Mouse (Mus musculus): ENCODE results near the gene Gm28043. TPM values are rescaled to one million over a fixed set of nuclear protein-coding genes. Genes with fewer than 3 reads are reported as not detected.

The Gm28043 gene
- polyA plus RNA-seq (2014; fragmentation: Nextera tagmentation; extraction: Ambion mirVana) = 2.7 and 2.9 TPM in 2 replicates

DNA sequence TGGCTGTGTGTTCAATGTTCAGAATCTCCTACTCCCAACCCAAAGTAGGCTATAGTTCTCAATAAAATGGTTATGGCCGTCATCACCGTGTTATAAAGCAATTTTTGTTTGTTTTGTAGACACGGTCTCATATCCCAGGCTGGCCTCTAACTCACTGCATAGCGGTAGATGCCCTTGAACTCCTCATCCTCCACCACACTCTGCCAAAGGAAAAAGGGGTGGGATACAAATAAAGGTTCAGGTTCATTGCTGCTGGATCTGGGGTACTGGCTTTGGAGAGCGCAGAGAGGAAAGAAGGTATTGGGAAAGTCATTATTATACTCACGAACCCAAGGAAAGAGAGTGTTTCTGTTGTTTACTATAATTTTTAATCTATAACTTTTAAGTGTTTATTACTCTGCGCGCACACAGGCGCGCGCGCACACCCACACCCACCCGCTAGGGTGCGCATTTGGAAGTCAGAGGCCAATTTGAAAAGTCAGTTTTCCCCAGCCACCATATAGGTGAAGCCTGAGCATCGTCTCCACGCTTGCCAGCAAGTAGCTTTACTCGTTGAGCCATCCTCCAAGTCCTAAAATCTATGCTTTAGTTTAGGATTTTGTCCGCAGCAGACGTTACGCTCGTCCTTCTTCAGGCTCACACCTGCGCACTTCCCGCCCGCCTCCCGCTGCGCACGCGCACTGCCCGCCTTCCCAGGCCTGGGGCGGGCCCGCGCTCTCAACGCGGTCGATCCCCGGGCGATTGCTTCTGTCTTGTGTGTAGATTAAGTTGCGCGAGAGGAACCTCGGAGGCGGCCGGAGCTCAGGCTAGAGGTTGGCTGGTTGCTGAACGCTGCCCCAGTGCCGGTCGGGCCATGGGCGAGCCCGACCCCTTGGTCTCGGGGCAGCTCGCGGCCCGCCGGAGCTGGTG, at the start of gene Gm28043, which contains the start of gene Rnf8:
Gene Gm28043, plus strand, starts transcription at position 762 of the 909 bp plus-strand sequence.
Gene Rnf8, plus strand, starts transcription at position 676 of the 909 bp plus-strand sequence.
- 1% methylated on average over 52 of the region's 52 CpGs for WGBS

DNA sequence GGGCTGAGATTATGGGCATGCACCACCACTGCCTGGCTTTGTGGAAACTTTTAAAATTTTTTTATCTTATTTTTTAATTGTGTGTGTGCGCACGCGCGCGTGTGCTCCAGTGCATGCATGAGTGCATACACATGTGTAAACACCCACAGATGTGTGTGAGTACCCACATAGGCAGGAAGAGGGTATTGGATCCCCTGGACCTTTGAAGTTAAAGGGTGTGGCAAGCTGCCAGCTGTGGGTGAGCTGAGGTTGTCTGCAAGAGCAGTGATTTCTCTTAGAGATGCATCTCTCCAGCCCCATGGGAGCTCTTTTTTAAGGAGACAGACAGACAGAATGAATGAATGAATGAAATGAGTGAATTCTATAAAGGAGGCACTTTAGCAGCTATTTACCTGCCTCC, 49.2 kb upstream of the Gm28043 start:
- 94% methylated on average over 5 of the region's 5 CpGs for WGBS
- Histone ChIP-seq H3K27me3 (ENCODE audit: control insufficient read depth, insufficient read depth, low read length) (no peaks in the 10 kb centered on the region), H3K9me3 (ENCODE audit: control insufficient read depth, low read length) (no peaks in the 10 kb centered on the region), H3K27ac (ENCODE audit: low read depth, low read length) (no peak overlapping the region), H3K36me3 (ENCODE audit: control insufficient read depth, insufficient read depth, low read length) (0 out of 2 replicates have a peak, but pooled peaks cover 6% of the 10 kb centered on the region), H3K4me2 (ENCODE audit: low read depth) (no peak overlapping the region), H3K4me3 (ENCODE audit: low read depth, low read length) (no peak overlapping the region), H3K4me1 (ENCODE audit: control insufficient read depth, insufficient read depth, low read length) (no peaks in the 10 kb centered on the region), H3K9ac (ENCODE audit: low read length) (no peak overlapping the region)
- no peak for DNase-seq (ENCODE audit: low spot score)
- no peak for ATAC-seq (ENCODE audit: insufficient read depth, low FRiP score, low TSS enrichment)

More for the DNA sequence above, at the start of gene Gm28043, which contains the start of gene Rnf8:
- Histone ChIP-seq H3K4me2 (ENCODE audit: low read depth) (peak within 1 kb of the TSS; percentile 92), H3K27me3 (ENCODE audit: control insufficient read depth, insufficient read depth, low read length) (no peaks in the 10 kb centered on the region), H3K36me3 (ENCODE audit: control insufficient read depth, insufficient read depth, low read length) (peaks cover under 1% of the 10 kb centered on the region), H3K9ac (ENCODE audit: low read length) (peak within 1 kb of the TSS; percentile 96), H3K4me1 (ENCODE audit: control insufficient read depth, insufficient read depth, low read length) (peaks cover 12% of the 10 kb centered on the region), H3K4me3 (ENCODE audit: low read depth, low read length) (peak within 1 kb of the TSS; percentile 96), H3K9me3 (ENCODE audit: control insufficient read depth, low read length) (no peaks in the 10 kb centered on the region), H3K27ac (ENCODE audit: low read depth, low read length) (peak within 1 kb of the TSS; percentile 94)
- ATAC-seq (ENCODE audit: insufficient read depth, low FRiP score, low TSS enrichment) (peak; percentile 91), DNase-seq (ENCODE audit: low spot score) (peak; percentile 97)

DNA sequence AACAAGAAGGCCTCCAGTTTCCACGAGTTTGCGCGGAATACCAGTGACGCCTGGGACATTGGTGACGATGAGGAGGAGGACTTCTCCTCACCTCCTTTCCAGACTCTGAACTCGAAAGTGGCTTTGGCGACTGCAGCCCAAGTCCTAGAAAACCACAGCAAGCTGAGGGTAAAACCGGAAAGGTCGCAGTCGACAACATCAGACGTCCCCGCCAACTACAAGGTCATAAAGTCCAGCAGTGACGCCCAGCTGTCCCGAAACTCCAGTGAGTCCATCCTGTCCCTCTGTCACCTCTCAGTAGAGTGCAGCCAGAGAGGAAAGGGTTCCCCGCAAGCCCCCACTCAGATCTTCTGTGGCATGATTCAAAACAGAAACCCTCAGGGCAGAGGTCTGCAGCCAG, 46.2 kb upstream of the Gm28043 start:
- Histone ChIP-seq H3K9ac (ENCODE audit: low read length) (no peak overlapping the region), H3K4me1 (ENCODE audit: control insufficient read depth, insufficient read depth, low read length) (no peaks in the 10 kb centered on the region), H3K27ac (ENCODE audit: low read depth, low read length) (no peak overlapping the region), H3K4me2 (ENCODE audit: low read depth) (no peak overlapping the region), H3K4me3 (ENCODE audit: low read depth, low read length) (no peak overlapping the region), H3K9me3 (ENCODE audit: control insufficient read depth, low read length) (no peaks in the 10 kb centered on the region), H3K36me3 (ENCODE audit: control insufficient read depth, insufficient read depth, low read length) (peaks cover 13% of the 10 kb centered on the region; the same call in 1 of the 2 replicates), H3K27me3 (ENCODE audit: control insufficient read depth, insufficient read depth, low read length) (no peaks in the 10 kb centered on the region)
- 85% methylated on average over 15 of the region's 15 CpGs for WGBS
- ATAC-seq (ENCODE audit: insufficient read depth, low FRiP score, low TSS enrichment) (no peak), DNase-seq (ENCODE audit: low spot score) (no peak)

DNA sequence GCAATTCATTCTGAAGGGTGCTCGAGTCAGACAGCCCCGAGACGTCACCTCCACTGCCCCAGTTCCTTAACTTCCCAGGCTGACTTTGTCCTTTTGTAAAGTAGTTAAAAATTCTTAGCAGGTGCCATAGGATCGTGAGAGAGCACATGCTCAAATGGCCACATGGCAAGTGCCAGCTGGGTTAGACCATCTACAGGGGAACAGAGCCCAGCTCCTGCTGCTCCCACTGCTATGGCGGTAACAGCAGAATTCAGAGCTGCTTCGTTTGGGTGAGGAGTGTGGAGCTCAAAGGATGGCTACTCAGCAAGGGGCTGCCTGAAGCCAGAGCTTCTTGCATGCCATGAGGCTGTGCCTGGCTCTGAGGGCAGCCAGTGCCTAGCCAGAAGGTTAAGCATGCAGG, 44.8 kb upstream of the Gm28043 start:
- H3K4me2 ChIP-seq (ENCODE audit: low read depth) = no peak overlapping the region
- no peak overlapping the region for H3K4me3 ChIP-seq (ENCODE audit: low read depth, low read length)
- H3K27me3 ChIP-seq (ENCODE audit: control insufficient read depth, insufficient read depth, low read length) = no peaks in the 10 kb centered on the region
- no peaks in the 10 kb centered on the region for H3K4me1 ChIP-seq (ENCODE audit: control insufficient read depth, insufficient read depth, low read length)
- 84% methylated on average over 6 of the region's 6 CpGs for WGBS
- no peak overlapping the region for H3K9ac ChIP-seq (ENCODE audit: low read length)
- no peak overlapping the region for H3K27ac ChIP-seq (ENCODE audit: low read depth, low read length)
- ATAC-seq (ENCODE audit: insufficient read depth, low FRiP score, low TSS enrichment) (no peak), DNase-seq (ENCODE audit: low spot score) (no peak)
- peaks cover 15% of the 10 kb centered on the region for H3K36me3 ChIP-seq (ENCODE audit: control insufficient read depth, insufficient read depth, low read length)
- no peaks in the 10 kb centered on the region for H3K9me3 ChIP-seq (ENCODE audit: control insufficient read depth, low read length)

DNA sequence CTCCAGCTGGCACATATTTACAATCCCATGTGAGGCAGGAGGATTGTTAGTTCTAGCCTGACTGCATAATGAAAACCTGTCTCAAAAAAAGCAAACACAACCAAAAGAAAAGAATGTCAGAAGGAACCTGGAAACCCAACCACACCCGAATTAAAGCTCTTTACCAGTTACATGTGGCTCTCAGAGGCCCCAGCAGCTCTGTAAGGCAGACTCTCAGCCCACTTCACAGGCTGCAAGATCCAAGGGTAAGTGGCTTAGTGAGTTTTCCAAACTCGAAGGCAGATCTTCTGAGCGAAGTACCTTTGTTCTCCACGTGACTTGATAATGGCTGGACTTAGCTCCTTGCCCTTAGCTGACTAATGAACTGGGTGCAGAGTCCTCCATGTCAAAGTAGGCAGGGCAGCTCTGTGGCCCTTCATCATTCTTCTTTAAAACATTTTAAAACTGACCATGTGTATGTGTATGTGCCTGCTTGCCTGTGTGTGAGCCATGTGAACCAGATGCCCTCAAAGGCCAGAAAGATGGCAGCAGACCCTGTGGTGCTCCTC, 35.0 kb upstream of the Gm28043 start:
- no peak overlapping the region for H3K4me3 ChIP-seq (ENCODE audit: low read depth, low read length)
- no peaks in the 10 kb centered on the region for H3K27me3 ChIP-seq (ENCODE audit: control insufficient read depth, insufficient read depth, low read length)
- no peak overlapping the region for H3K4me2 ChIP-seq (ENCODE audit: low read depth)
- H3K27ac ChIP-seq (ENCODE audit: low read depth, low read length) = no peak overlapping the region
- WGBS = 91% methylated on average over 4 of the region's 4 CpGs
- H3K36me3 ChIP-seq (ENCODE audit: control insufficient read depth, insufficient read depth, low read length) = peaks cover 6% of the 10 kb centered on the region
- no peaks in the 10 kb centered on the region for H3K4me1 ChIP-seq (ENCODE audit: control insufficient read depth, insufficient read depth, low read length)
- ATAC-seq (ENCODE audit: insufficient read depth, low FRiP score, low TSS enrichment) (no peak), DNase-seq (ENCODE audit: low spot score) (no peak)
- no peak overlapping the region for H3K9ac ChIP-seq (ENCODE audit: low read length)
- no peaks in the 10 kb centered on the region for H3K9me3 ChIP-seq (ENCODE audit: control insufficient read depth, low read length)

DNA sequence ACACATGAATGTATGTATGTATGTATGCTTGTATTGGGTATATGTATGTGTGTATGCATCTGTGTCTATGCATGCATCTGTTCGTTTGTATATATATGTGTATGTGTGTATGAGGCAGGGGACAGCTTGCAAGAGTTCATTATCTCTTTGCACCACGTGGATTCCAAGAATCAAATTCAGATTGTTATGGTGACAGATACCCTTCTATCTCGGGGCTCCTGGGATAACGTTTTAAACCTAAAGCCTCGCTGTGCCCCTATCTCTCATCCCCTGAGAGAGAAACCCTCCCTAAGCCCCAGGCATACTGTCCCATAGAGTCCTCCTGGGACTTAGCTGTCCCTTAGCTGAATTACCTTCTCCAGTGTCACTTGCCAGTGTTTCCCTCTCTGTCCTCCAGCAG, 31.1 kb upstream of the Gm28043 start:
- no peaks in the 10 kb centered on the region for H3K9me3 ChIP-seq (ENCODE audit: control insufficient read depth, low read length)
- WGBS = 89% methylated on average over 5 of the region's 5 CpGs
- no peak for ATAC-seq (ENCODE audit: insufficient read depth, low FRiP score, low TSS enrichment)

DNA sequence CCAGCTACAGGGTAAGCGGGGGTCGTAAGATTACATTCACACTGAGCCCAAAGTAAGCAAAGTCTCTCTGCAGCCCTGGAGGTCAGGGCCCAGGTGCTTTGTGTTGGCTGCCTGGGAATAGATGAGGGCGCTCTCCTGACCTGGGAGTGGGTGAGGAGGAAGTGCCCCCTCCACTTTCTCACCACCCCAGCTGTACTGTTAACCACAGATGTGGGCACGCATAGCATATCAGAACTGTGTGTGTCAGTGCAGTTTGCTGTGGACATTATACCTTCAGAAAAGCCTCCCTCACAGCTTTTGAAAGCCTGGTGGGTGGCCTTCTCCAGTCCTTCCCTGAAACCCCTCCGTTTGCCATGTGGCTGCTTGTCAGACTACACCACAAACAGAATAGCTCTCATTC, 30.4 kb upstream of the Gm28043 start:
- Histone ChIP-seq H3K27me3 (ENCODE audit: control insufficient read depth, insufficient read depth, low read length) (no peaks in the 10 kb centered on the region), H3K36me3 (ENCODE audit: control insufficient read depth, insufficient read depth, low read length) (no peaks in the 10 kb centered on the region; the same call in 1 of the 2 replicates)

More for the DNA sequence above, 31.1 kb upstream of the Gm28043 start:
- Histone ChIP-seq H3K4me2 (ENCODE audit: low read depth) (no peak overlapping the region), H3K4me3 (ENCODE audit: low read depth, low read length) (no peak overlapping the region), H3K27me3 (ENCODE audit: control insufficient read depth, insufficient read depth, low read length) (no peaks in the 10 kb centered on the region), H3K36me3 (ENCODE audit: control insufficient read depth, insufficient read depth, low read length) (no peaks in the 10 kb centered on the region; the same call in 1 of the 2 replicates), H3K9ac (ENCODE audit: low read length) (no peak overlapping the region), H3K27ac (ENCODE audit: low read depth, low read length) (no peak overlapping the region), H3K4me1 (ENCODE audit: control insufficient read depth, insufficient read depth, low read length) (no peaks in the 10 kb centered on the region)
- no peak for DNase-seq (ENCODE audit: low spot score)

DNA sequence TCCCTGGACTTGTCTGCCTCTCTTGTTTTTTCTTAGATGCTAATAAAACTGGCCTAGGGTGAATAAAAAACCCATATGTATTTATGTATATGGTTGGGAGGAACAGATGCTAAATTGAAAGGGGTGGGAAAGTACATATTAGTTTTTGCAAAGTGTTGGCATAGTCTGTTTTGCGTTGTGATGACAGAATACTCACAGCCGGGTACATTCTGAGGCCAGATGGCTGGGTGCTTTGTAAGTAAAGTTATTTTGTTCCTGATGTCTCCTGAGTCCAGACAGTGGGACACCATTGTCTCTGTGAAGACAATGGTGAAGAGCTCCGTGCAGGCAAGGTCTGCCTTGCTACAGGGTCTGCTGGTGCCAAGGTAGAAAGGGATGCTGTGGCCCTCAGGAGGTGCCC, 29.9 kb upstream of the Gm28043 start:
- no peak for ATAC-seq (ENCODE audit: insufficient read depth, low FRiP score, low TSS enrichment)
- 74% methylated on average over 3 of the region's 3 CpGs for WGBS

More for the DNA sequence above, 30.4 kb upstream of the Gm28043 start:
- Histone ChIP-seq H3K4me1 (ENCODE audit: control insufficient read depth, insufficient read depth, low read length) (no peaks in the 10 kb centered on the region; the same call in 1 of the 2 replicates), H3K27ac (ENCODE audit: low read depth, low read length) (no peak overlapping the region), H3K4me3 (ENCODE audit: low read depth, low read length) (no peak overlapping the region), H3K9me3 (ENCODE audit: control insufficient read depth, low read length) (no peaks in the 10 kb centered on the region), H3K4me2 (ENCODE audit: low read depth) (no peak overlapping the region), H3K9ac (ENCODE audit: low read length) (no peak overlapping the region)
- WGBS = 83% methylated on average over 5 of the region's 5 CpGs
- DNase-seq (ENCODE audit: low spot score) (no peak), ATAC-seq (ENCODE audit: insufficient read depth, low FRiP score, low TSS enrichment) (no peak)

More for the DNA sequence above, 29.9 kb upstream of the Gm28043 start:
- no peak overlapping the region for H3K9ac ChIP-seq (ENCODE audit: low read length)
- no peaks in the 10 kb centered on the region for H3K9me3 ChIP-seq (ENCODE audit: control insufficient read depth, low read length)
- H3K4me2 ChIP-seq (ENCODE audit: low read depth) = no peak overlapping the region
- no peak overlapping the region for H3K27ac ChIP-seq (ENCODE audit: low read depth, low read length)
- no peak for DNase-seq (ENCODE audit: low spot score)
- peaks cover 2% of the 10 kb centered on the region for H3K4me1 ChIP-seq (ENCODE audit: control insufficient read depth, insufficient read depth, low read length)
- H3K36me3 ChIP-seq (ENCODE audit: control insufficient read depth, insufficient read depth, low read length) = no peaks in the 10 kb centered on the region; the same call in 1 of the 2 replicates
- H3K4me3 ChIP-seq (ENCODE audit: low read depth, low read length) = no peak overlapping the region
- H3K27me3 ChIP-seq (ENCODE audit: control insufficient read depth, insufficient read depth, low read length) = no peaks in the 10 kb centered on the region
